Mouse (Mus musculus): ENCODE measurements around the gene Cdh8. TPM values are rescaled to one million over a fixed set of nuclear protein-coding genes. Genes with fewer than 3 reads are reported as not detected.

The Cdh8 gene
- not detected for total RNA-seq (2023)

GRCm38 (mm10) chr8:99415966-99416781 is at the start of gene Cdh8:
Gene Cdh8, minus strand, starts transcription at chr8:99416471.

